Mouse (Mus musculus) skeletal muscle tissue, adult 2 months (tissue): ENCODE results near the gene Khdc4.
"Not testable (repeated sequence)": the region's sequence is repeated elsewhere in the genome, so short reads cannot be mapped to it uniquely, and the experiment has no call there.

Experiments
- DNase-seq: peaks from one replicate; pipeline ENCODE4 v3.0.0-alpha.2; 2012; ENCODE audit warnings: low read depth, low spot score

Gene Khdc4

DNA sequence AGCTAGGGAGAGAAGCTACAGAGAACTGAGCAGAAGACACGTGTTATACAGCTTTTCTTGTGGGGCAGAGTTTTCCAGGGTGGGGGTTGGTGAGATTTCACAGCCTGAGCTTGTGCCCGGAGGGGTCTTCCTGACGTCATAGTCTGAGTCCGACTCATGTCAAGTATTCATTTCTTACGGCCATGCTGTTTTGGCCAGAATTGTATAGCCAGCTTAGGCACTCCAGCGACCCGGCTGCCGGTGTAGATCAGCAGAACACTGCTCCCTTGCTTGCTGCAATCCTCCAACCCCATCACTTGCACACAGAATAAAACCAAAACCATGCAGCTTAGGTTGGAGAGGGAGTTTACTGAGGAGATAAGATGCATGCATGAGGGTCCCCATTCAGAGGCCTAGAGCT lies 30.0 kb upstream of the Khdc4 start:
- DNase-seq: no peak

DNA sequence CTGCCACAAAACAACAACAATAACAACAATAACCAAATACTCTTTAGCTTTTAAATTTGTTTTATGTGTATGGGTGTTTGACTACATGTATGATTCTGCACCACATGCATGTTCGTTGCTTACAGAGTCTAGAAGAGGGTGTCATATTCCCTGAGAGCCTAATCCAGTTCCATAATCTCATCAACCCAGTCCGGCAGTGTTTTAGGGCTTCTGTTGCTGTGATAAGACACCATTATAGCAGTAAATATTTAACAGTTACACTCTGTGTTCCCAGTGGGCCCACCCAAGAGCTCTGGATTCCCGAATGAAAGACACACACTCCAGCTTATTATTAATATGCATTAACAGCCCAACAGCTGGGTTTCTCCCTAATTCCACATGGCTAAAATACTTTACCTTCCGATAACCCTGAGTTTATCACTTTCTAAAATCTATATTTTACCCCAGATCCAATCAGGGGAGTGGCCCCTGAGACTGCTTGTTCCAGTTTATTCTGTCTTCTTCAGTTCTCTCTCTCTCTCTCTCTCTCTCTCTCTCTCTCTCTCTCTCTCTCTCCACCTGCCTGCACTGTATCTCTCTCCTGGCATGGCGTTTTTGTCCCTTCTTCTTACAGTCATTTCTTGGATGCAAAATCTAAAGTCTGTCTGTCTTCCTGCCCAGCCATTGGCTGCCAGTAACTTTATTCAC lies 27.0 kb upstream of the Khdc4 start:
- no peak for DNase-seq

DNA sequence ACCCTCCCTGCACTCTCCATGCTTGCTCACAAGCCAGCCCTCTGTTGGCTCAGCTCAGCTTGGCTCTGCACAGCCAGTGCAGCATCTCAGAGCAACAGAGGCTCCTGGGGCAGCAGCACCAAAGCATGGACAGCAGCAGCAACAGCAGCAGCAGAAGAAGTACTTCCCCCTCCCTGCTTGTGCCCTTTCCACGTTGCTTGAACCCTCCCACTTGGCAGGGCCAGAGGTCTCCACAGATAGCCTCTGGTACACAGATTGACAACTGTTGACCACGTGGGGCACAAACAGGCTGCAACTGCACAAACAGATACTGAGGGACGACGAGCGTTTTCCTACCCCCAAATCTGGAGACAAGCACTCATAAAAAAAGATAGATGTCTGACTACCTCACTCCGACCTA lies 25.8 kb upstream of the Khdc4 start:
- DNase-seq: no peak

DNA sequence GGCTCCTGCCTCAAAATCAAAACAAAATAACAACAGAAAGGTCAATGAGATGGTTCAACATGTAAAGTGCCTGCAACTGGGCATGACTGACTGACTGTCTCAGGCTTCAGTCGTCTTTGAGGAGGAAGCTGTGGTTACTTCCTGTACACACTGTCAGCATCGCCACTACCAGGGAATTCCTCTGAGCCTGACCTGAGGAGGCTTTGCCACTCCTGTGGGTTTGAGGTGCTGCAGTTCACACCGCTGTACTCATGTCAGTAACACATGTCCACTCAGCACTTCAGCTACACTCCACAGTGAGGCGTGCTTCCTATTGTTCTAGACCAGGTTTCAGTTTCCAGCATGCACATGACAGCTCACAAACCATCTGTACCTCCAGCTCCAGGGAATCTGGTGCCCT lies 21.5 kb upstream of the Khdc4 start:
- DNase-seq: no peak

DNA sequence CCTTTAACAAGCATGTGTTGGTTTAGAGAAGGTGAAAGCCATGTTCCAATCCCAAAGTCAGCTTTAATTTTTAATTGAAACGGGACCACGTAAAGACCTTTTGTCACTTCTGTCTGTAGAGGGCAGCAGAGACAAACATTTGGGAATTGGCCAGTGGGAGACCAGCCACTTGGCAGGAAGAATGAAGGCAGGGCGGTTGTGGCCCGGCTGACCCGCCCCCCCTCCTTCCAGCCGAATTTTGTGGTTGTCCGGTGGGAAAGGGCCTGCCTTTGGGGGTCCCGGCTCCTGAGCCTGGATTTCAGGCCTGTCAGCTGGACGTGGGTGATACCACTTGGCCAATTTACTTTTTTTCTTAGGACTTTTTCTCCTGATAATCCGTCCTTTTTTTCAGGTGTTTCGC lies 8.2 kb upstream of the Khdc4 start:
- DNase-seq: peak; percentile 74

DNA sequence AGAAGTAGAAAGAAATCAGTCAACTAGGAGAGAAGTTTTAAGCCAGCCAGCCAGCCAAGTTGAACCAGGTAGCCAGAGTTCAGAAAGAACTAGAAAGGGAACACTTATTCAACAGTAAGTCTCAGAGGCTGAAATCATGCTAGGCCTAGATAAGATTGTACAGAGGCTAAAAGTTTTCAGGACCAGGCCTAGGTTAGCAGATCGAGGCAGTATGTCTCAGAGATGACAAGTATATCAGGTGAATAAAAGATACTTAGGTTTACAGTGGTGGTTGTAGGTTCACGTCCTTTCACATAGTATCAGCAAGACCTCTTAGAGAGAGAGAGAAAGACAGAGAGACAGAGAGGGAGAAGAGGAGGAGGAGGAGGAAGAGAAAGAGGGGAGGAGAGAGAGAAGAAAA lies 1.8 kb upstream of the Khdc4 start:
- no peak for DNase-seq

DNA sequence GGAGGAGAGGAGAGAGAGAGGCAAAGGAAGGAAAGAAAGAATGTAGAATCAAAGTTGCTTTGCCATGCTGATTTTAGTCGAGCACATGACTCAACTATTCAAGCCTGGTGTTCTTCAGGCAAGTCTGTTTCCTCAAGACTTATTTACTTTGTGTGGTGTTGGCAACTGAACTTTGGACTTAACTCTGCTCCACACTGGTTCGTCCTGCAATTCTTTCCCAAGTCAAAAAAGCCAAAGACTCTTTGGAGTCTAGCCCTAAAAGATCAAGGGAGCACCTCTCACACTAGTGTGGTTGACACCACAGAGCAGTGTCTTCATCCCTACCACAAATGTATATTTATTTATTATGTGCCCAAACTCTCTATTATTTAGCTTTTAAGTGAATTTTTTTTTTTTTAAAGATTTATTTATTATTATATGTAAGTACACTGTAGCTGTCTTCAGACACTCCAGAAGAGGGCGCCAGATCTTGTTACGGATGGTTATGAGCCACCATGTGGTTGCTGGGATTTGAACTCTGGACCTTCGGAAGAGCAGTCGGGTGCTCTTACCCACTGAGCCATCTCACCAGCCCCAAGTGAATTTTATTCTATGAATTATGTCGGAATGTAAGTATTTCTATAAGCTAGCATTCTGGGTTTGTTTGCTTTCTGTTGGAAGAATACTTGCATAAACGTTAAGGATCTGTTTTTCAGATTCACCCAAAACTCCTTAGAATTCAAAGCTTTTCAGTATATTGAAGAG lies 1.2 kb upstream of the Khdc4 start:
- DNase-seq: no peak

DNA sequence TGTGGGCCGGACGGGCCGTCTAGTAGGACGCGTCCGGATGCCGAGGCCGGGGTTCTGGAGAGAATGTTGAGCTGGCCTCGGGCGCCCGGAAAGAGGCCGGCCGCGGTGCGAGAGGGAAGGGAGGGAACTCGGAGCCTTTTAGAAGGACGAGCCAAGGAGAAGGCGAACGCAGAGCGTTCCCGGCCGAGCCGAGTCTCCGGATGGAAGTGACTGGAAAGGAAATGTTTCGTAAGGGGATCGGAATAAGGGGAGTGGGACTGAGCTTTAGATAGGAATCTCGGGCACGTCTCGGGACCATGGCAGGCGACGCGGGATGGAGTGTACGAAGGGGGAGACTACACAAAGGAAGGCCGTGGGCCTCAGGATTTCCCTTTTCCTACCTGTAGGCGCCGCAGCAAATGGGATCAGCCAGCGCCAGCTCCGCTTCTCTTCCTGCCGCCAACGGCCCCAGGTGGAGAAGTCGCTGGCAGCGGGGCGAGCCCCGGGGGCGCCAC lies 402 bp downstream of the Khdc4 start:
- DNase-seq: peak; percentile 7

DNA sequence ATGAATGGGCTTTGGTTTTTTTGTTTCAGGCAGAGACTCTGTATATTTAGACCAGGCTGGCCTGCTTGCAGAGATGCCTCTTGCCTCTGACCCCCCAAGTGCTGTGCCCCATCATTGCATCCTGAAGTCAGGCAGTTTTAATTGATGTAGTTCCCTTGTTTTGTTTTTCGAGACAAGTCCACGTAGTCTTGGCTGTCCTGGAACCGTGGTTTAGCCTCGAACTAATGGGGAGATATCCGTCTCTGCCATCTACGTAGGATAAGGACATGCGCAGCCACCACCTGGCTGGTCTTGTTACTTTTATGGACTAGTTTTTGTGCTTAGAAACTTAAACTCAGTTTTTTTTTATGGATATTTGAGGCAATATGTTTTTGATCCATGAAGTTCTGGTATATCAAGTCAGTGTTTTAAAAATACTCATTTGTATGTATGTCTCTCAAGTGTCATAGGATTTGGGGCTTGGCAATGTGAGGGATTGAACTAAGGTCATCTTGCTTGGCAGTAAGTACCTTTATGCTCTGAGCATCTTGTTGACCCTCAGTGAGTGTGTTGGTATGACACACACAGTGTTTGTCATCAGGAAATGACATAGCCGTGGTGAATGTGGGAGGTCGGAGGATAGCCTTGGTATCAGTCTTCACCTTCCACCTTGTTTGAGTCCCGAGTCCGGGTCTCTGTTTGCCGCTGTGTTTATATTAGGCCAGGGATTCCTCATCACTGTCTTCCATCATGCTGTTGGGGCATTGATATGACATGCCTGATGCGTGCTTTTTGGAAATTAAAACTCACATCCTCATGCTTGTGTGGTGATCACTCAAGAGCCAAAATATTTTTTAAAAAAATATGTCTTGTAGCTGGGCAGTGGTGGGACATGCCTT lies 1.4 kb downstream of the Khdc4 start:
- no peak for DNase-seq

DNA sequence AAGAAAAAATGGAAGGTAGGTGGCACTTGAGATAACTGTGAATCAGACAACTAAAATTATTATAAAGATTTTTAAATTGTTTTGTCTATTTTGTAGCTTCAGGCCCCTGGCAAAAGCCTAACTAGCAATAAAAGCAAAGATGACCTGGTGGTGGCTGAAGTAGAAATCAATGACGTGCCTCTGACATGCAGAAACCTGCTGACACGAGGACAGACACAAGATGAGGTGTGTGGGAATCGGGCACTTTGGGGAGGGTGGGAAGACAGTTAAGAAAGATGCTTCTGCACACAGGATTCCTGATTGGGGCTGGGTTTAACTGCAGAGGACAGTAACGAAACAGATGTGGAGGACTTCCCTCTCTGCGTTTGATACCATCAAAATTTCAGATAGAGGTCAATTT lies 3.5 kb downstream of the Khdc4 start:
- no peak for DNase-seq

DNA sequence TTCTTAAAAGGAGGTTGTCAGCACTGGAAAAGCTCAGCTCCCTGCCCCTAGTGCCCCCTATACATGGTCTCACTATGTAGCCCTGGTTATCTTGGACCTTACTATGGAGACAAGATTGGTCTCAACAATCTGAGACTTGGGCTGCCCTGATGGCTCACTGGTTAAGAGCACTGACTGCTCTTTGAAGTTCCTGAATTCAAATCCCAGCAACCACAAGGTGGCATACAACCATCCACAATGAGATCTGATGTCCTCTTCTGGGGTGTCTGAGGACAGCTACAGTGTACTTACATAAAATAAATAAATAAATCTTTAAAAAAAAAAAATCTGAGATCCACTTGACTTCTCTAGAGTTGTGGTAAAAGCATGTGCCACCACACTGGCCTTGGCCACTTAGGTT lies 9.9 kb downstream of the Khdc4 start:
- no peak for DNase-seq

DNA sequence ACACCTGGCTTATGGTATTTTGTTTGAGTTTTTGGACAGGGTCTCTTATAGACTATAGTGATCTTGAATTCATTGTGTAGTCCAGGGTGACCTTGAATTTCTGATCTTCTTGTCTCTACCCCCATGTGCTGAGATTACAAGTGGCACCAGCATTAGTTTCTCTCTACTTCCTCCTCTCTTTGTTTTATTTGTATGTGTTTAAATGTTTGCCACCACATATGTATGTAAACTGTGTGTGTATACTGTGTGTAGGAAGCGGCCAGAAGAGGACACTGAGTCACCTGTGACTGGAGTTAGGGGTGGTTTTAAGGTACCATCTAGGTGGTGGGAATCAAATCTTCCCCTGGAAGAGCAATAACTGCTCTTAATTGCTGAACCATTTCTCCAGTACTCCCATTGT lies 12.4 kb downstream of the Khdc4 start:
- DNase-seq: no peak

DNA sequence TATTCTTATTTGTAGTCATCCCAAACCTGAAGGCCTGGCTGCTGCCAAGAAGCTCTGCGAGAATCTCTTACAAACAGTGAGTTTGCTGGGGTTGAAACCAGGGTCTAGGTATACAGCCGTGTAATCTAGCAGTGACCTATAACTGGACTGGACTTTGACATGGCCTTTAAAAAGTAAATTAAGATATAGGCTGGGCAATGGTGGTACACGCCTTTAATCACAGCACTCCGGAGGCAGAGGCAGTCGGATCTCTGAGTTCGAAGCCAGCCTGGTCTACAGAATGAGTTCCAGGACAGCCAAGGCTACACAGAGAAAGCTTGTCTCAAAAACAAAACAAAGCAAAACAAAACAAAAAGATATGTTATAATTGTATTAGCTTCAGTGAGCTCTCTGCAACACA lies 13.2 kb downstream of the Khdc4 start:
- no peak for DNase-seq

DNA sequence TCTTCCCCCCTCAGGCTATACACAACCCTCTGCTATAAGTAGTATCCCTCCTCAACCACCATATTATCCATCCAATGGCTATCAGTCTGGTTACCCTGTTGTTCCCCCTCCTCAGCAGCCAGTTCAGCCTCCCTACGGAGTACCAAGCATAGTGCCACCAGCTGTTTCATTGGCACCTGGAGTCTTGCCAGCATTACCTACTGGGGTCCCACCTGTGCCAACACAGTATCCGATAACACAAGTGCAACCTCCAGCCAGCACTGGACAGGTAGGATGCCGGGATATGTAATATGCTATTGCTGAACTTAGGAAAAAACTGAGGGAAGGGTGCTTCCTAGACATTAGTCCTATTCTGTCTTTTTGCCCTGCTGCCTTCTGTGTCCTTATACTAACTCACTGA lies 14.6 kb downstream of the Khdc4 start:
- DNase-seq: no peak

DNA sequence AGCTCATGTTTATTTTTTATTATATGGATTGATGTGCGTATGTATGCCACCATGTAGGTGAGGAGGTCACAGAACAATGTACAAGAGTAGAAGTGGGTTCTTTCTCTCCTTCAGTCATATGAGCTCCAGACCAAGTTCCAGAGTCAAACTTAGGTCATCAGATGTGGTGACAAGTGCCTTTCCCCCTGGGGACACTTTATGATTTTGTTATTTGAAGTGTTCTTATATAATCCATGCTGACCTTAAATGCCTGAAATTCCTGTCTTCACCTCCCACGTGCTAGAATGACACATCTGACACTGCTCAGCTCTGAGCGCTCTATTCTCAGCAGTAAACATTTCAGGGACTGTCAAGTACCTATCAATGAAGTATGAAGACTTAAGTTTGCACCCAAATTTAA lies 15.6 kb downstream of the Khdc4 start:
- DNase-seq: no peak

DNA sequence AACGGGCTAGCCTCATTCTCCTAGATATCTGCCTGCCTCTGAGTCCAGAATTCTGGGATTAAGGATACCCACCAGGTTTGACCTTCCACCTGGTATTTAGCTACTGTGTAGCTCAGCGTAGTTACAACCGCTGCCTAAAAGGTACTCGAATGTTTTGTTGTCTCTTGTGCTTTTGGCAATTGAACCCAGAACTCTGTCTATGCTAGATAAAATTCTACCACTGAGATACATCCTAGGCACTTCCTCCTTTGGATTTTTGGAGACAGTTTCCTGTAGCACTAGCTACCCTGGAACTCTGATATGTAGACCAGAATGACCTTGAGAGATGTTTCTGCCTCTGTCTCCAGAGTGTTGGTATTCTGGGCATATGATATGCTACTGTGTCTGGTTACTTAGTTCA lies 28.1 kb downstream of the Khdc4 start:
- DNase-seq: no peak

DNA sequence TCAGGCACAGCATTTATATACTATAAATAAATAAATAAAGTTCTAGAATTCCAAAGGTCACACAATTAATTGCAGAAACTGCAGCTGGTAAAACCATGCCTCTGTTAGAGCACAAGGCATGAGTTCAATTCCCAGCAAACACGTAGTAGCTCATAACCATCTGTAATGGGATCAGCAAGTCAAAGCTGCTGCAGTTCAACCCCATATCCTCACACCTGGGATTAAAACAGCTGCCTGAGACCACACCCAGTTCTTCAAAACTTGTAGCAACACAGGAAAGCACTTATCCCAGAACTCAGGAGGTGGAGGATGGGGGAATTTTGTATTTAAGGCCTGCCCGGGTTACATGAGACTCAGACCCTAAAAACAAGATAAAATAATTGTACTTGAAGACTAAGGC lies 29.1 kb downstream of the Khdc4 start:
- no peak for DNase-seq

DNA sequence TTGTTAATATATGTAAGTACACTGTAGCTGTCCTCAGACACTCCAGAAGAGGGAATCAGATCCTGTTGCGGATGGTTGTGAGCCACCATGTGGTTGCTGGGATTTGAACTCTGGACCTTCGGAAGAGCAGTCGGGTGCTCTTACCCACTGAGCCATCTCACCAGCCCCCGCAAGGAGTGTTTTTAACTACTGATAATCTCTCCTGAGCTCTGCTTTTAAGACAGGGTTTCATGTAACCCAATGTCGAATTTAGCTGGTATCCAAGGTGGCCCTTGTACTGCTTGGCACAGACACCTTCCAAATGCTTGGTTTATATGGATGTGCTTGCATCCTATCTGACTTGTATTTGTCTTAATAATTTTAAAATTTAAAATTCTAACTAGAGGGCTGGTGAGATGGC lies 30.1 kb downstream of the Khdc4 start:
- not testable (repeated sequence) for DNase-seq

DNA sequence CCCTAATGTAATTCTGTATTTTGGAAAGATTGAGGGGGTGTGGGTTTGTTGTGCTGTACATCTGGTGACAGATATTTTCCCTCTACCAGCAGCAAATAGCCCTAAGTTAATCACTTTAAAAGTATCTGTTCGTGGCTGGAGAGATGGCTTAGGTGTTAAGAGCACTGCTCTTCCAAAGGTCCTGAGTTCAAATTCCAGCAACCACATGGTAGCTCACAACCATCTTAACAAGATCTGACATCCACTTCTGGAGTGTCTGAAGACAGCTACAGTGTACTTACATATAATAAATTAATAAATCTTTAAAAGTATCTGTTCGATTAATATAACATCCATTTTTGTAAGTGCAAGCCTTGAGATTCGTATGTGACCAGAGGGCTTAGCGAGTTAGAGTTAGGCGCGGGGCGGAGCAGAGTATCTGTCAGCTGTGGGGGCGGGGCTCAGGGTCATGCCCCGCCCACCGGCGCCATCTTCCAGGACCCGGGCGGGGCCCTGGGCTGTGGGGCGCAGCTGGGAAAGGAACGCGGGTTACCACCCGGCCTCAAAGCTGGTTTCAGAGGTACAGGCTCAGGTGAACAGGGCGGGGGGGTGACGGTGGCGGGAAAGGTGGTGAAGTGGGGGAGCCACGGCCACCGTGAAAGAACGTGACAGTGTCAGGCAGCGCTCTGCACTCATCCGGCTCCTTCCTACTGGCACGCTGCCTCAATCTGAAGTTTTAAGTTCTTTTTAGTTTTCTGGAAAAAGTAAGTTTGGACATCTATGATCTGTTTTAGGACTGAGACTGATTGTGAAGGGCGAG lies 31.0 kb downstream of the Khdc4 start, which contains the start of gene Rit1:
Gene Rit1 (plus strand): TSS at position 440 of the 799 bp plus-strand sequence.
- DNase-seq: peak; percentile 70

DNA sequence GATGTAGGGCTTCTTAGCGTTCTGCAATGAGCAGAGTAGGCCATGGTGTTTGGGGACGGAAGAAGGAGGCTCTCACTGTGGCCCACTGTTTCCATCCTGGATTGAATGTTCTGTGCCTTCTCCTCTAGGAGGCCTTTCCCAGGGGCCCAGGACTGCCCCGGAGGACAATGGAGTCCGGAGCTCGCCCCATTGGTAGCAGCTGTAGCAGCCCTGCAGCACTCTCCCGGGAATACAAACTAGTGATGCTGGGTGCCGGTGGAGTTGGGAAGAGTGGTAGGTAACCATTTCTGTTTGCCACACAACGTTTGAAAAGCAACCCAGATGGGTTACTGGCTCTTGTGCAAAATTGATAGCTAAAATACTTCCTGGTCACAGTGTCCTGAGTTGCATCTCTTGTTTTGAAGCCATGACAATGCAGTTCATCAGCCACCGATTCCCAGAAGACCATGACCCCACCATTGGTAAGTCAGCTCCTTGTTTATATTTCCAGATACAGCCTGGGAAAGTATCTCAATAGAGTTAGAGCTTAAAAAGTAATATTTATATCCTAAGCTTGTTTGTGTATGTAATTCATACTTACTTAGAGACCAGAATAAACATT lies 31.7 kb downstream of the Khdc4 start:
- no peak for DNase-seq

DNA sequence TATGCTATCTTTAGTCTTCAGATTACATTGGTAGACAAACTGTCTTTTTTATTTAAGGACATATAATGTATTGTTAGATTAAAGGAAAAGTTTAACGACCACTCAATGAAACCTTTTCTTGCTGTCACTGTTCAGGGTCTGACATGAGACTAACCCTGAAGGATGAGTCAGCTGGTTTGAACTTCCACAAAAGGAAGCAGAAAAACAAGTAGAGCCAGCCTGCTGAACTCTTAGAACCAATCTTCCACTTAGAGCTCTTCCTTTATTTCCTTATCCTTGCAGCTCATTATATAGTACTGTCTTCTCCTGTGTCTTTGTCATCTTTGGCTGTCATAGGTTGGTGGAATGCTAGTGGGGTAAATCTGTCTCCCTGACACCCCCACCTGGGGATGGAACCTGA lies 32.2 kb downstream of the Khdc4 start:
- DNase-seq: no peak
